Mouse (Mus musculus) kidney, postnatal 14 days (tissue): ENCODE measurements around the gene Gm28048.

Experiments used
- DNase-seq: peaks from one replicate; pipeline ENCODE4 v3.0.0; 2022; ENCODE audit warnings: mixed read lengths

The Gm28048 gene

DNA sequence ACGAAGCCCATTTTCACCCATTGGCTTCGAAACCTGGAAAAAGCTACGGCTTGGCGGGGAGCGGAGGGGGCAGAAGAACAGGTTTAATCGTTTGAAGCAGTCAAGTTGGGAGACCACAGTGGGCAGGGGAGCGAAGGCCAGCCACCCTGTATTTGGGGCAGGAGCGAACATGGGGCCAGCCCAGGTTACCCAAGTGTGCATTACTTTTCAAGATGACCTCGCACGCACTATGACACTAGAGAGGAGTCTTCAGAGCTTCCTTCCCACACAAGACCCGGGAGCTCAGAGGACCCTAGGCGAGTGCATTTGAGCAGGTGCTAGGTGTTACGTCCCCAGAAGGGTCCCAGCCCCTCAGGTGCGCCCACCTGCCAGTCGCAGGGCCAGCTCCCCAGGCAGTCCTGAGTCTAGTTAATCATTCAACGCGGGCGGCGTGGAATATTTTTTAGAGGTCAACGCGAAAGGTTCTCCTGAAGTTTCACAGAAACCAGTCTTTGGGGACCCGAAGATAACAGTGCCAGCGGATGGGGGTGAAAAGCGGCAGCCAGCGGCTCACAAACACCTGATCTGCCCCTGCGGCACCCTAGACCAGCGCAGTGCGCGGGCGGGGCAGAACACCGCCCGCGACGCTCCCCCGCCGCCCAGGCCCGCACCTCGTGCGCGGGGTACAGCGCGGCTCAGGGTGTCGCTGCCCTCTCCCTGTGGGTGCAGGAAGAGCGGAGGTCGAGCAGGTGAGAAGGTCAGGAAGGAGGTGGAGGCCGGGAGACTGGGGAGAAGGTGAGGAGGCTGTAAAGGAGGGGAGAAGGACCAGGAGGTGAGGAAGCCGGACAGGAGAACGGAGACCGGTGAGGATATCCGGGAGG lies 123.2 kb downstream of the Gm28048 start:
- peak; percentile 78 for DNase-seq

DNA sequence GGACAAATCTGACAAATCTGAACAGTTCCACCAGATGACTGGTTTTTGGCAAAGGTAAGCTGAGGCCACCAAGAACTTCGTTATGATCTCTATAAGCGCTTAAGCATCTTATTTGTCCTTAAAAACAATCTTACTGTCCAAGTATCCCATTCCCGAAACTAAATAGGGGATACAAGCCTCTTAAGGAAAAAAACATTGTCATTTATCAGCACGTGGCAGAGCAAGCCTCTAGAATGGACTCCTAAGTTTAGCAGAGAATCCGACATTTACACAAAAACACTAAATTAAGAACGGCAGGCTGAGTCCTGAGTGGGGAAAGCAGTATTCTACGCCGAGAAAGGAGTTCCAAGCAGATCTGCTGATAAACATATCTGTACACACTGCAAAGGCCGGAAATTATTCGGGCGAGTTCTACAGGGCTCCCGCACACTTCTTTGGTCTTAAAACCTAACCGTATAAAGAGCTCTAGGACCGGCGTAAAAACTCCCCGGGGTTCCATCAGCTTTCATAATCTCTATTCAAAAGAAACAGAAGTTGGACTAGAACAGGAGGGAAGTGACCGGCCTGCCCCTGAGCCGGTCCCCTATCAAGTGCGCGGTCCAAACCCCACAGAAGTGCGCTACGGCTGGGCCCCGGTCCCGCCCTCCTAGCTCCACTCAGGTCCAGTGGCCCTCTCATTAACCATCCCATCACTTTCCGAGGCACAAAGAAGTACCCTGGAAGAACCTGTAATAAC lies 124.0 kb downstream of the Gm28048 start:
- no peak for DNase-seq

DNA sequence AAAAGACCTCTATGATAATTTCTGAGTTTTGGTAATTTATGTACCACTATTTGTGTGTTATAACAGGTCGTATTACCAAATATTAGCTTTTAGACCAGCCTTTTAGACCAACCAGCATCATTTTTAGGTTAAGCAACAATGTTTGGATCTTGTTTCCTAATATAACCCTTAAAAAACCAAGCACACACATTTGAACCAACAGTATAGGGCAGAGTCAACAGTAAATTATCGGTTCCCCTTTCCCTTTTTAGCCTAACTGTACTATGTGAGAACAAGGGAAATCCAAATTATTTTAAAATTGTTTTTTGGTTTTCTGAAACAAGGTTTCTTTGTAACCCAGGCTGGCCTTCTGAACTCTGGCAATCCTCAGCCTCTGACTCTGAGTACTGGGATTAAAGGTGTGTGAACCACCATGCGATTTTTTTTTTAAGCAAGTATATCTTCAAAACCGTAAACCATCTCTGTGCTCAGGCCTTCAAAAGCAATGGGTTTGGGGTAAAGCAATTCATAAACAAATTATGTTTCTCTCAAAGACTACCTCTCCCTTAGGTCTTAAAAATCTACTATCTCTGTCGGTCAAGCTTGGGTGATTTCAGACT lies 124.7 kb downstream of the Gm28048 start:
- DNase-seq = no peak

DNA sequence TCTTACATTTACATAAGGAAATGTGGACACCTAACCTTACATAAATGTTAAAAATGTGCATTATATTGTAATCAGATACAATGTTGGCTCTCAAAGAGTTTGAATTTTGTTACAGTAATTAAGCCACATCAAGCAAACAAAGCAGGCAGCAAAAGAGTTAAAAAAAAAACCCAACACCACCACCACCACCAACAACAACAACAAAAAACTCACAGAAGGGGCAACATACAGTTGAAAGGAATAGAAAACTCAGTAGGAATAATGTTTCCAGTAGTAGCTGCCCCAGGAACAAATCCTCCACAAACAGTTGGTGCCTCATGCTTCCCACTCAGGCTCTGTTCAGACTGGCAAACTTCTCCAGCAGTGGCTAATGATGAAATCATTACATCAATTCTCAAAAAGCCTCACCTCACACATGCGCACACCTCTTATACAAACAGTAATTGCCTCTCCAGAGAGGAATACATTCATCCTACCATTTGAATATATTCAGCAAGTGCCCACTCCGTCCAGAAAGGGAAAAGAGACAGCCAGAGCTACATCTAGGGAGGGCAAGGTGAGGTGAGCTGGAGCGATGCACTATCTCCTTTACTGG lies 125.4 kb downstream of the Gm28048 start:
- DNase-seq = no peak

DNA sequence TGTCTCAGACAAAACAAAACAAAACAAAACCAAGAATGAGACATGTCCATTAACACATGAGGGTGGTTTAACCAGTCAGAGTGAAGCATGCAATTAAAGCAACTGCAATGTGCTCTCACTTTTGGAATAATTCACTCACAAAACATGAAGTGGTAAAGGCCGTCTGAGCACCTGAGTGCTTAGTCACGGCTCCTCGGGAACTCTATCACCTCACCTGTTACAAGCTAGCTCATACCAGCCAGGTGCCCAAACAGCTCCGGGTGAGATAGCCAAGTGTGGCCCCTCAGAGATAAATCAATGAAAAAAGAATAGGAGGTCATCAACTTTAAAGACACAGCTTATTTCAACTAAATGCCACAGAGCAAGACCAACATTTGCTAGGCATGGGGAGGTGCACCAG lies 127.3 kb downstream of the Gm28048 start:
- DNase-seq = no peak

DNA sequence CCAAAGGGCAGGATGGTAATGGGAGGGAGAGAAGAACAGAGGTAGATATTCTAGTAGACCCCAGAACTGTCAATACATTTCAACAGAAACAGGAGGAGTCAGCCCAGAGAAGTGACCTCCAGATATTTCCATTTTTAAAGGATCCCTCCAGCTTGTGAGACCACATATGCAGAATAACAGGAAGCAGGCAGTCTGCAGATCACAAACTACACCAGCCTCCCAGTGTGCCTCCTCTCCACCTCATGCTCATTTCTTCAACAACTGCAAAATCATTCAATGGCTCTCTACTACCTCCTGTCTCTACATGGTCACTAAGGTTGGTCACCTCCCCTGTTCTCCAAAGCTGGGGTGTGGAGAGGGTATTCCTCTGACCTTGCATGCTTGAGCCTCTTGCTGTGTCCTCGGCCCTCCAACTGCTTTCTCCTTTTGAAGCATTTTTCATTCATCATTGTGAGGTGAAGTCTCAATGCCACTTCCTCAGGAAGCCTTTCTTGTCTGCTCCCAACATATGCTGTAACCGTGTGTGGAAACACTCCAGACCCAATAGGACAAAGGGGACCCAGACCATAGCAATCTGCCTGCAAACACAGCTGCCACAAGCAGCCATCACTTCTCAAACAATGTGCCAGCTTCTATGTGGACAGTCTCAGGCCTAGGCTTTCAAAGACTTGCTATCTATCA lies 128.3 kb downstream of the Gm28048 start:
- DNase-seq = no peak

DNA sequence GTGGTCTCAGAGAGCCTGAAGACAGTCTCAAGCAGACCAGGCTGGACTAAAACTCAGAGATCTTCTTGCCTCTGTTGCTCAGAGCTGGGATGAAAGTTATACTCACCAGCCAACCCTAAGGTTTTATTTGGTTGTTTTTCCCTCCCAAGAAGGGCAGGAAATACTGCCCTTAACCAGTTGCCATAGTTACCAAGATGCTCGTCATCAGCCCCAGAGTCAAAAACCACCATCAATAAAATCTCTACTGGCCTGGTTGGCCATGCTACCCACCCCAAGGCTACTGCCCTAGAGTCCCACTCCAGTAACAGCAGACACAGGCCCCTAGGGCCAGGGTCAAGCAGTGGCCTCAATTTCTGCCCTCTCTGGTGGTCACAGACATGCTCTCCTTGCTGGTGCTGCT lies 129.4 kb downstream of the Gm28048 start:
- no peak for DNase-seq

DNA sequence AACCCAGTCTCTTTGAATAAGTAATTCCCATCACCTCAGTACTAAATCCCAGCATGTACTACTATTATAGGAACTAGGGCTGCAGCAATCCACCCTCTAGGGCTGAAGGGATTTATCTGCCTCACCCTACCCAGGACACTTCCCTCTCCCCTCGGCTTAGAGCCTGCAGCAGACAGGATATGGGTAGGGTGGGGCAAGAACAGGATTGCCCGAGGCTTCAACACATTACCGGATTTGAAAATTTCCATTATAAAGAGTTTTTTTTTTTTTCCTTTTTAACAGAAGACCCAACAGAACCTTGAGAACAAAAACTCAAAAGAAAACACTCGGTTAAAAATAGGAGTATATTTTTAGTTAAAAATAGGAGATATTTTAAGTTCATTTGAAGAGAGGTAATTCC lies 130.5 kb downstream of the Gm28048 start:
- DNase-seq = no peak

DNA sequence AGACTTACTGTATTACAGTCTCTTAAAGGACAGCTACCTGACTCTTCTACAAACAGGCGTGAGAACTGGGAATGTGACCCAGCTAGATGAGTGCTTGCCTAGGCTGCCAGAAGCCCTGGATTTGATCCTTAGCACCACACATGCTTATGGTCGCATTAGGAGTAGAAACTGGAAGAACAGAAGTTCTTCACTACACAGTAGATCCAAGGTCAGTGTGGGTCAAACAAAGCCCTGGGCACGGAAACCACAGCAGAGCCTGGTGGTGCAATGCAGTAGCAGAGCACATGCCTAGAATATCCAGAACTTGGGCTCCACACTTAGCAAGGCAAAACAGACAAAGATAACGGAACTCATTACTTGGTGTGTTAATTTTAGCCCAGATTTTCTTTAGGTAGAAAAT lies 131.8 kb downstream of the Gm28048 start:
- peak; percentile 66 for DNase-seq

DNA sequence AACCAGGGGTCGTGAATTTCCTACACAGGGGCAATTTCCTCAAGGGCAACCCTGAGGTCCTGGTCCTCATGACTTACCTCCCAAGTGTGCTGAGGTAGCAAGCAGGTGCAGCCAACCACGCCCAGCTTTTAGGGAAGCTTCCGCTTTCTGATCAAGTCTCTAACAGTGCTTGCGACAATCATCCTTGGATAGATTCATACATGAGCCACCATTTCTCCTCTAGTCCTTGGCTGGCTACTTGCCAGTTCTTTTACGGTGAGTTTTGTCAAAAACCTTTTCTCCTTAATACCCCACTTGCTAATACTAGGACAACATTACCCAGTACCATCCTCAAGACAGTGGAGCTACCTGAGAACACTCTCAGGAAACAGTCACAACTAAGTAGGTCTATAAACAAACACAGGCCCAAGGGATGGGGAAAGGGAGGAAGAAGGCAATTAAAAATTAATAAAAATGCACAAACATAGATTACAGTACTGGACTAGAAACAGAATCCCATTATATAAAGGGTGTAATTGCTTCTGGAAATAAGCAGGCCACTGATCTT lies 133.2 kb downstream of the Gm28048 start:
- DNase-seq = no peak

DNA sequence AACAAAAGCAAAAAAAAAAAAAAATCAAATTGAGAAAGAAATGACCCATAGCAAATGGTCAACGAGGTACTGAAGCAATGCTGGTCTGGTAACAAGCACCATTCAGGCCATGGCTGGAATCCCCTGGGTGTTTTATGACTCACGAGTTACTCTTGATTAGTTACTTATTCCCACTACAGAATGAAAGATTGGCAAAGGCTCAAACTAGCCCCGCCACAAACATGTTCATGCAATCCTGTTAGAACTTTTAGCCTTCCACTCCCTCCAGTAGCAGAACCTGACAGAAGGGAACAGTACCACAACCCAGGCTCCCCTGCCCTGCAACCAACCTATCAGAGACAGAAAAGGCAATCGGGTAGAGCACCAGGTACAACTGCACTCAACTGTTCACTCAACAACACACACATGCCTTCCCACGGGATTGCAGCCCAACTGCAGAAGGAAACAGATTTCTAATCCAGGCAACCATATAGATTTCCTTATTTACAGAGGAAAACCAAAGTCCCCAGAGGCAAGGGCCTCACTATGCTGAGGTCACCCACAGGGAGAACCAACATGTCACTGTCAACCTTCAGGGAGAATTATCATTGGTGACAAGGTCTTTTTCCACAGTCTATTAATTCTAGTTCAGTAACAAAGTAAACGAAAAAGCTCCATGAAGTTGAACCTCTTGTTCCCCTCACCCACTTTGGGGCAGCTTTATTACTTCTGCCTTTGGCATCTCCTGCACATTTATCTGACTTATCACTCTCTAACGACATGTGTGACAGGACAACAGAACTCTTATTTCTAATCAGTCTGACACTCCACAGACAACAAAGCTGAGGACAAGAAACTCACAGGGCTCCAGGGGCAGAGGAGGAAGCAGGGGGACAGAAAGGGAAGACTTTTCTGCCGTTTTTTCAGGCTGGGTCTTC lies 133.9 kb downstream of the Gm28048 start:
- peak; percentile 87 for DNase-seq

DNA sequence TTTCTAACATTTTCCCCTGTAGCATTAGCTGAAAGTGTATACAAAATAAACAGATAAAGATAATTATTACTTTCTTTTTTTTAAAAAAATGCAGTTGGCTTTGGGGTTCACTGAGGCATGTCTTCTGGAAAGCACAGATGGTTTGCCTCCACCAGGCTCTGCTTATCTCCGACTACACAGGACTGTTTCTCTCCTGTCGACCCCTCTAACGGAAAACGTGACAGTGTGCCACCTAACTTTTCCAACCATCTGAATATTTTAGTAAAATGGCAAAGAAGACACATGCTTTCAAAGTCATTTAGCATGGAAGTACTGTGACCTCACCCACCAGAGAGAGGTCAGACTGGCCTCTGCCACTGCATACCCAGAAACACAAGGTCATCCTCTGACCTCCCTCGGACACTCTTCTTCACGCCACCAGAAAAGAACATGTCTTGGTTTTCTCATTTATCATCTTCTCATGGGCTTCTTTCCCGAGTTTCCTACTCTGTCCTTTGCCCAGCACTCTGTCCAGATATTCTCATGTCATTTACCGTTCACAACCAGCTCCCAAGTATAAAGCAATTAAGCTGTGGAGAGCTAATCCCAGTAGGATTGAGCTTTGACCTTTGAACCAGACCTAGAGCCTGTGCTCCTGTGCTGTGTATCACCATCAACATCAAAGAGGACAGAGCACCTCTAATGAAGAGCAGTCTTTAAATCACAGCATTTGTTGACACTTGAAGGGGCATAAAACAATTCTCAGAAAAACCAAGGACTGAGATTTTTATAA lies 134.7 kb downstream of the Gm28048 start:
- peak; percentile 68 for DNase-seq

DNA sequence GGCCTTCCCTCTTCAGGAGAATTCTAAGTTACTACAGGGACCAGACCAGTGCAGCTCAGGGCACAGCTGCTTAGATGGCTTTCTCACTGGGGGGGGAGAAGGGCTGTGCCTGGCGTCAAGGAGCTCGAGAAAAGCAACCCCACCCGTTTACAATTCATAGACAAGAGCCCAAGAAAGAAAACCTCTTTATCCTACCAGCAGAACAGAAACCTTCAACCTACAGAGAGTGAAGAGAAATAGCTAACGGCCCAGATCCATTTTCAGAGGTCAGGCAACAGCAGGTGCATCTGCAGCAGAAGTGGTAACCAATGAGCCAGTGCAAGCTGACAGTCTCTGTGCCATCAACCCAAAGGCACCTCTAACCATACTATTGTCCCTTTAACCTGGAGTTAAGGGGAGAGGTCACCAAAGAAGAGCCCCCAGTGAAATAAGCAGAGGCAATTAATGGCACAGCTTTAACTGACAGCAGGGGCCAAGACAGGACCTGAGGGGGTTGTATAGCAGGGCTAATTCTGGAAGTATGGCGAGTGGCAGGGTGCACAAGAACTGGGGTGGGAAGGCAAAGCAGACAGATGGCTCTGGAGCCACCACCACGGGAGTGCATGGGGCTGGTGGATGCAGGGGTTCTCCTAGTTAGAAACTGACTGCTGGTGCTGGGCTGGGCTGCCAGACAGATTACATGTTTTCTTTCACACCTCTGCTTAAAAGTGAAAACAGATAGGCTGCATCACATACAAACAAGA lies 135.6 kb downstream of the Gm28048 start:
- no peak for DNase-seq

DNA sequence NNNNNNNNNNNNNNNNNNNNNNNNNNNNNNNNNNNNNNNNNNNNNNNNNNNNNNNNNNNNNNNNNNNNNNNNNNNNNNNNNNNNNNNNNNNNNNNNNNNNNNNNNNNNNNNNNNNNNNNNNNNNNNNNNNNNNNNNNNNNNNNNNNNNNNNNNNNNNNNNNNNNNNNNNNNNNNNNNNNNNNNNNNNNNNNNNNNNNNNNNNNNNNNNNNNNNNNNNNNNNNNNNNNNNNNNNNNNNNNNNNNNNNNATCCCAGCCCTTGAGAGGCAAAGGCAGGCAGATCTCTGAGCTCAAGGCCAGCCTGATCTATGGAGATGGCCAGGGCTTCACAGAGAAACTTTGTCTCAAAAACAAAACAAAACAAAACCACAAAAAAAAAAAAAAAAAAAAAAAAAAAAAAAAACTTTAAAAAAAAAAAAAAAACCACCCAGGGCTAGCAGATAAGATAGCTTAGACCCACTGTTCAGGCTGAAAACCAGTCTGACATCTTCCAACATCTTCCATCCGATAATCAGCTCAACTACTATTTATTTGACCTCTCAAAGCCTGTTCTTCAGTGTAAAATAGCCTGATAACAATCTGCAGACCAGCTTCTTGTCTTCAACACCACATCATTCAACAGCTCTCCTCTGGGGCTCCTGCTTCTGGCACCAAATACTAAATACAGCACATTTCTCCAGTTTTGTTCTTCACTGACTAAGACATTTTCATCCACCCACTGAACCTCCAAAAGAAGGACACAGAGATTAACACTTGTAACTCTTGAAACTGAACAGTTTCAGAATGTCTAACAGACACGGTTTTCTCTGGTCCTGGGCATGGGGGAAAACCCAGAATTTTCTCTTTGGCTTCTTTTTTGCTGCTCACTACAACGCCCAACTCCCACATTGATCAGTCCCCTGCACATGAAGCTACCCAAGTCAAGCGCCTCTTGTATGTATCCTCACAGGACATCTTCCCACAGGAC lies 136.9 kb downstream of the Gm28048 start:
- no peak for DNase-seq

DNA sequence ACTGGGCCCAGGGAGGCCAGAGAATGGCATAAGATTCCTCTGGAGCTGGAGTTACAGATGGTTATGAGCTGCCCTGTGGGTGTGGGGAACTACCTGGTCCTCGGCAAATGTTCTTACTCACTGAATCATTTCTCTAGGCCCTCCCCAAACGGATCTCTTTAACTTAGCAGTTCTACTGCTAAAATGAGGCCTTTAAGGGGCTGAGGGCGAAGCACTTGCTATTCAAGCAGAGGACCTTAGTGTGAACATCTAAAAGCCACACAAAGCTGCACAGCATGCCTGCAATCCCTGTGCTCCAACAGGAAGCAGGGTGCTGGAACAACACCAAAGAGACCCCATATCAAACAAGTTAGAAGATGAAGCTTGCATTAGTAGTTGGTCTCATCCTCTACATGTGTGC lies 142.4 kb downstream of the Gm28048 start:
- no peak for DNase-seq

DNA sequence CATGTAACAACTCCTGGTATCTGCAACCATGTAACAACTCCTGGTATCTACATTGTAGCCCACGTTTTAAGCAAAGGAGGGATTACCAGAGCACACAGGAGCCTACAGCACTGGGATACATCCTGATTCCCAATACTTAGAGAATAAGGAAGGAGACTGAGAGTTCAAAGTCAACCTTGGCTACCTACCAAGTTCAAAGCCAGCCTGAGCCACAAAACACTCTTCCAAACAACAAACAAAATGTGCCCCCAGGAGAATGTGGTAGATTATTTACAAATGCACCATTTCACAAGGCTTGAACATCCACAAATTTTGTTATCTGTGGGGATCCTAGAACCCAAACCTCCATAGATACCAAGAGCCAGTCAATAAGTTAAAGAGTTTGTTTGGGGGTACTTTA lies 143.5 kb downstream of the Gm28048 start:
- no peak for DNase-seq

DNA sequence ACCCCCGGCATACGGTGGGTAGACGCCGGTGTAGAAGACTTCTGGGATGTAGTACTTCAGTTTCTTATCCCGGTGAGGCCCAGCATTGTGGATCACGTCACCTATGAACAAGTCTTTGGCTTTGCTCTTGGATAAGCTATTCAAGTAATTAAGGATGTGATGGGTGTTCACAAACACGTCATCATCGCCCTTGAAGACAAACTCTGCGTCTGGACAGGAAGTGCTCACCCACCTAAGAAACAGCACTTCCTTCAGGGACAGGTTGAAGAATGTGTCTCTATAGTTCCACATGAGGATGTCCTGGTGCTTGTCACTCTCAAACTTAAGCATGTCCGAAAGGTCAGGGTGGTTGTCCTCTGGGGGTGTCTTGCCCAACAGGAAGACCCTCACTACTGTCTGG lies 145.6 kb downstream of the Gm28048 start:
- no peak for DNase-seq

DNA sequence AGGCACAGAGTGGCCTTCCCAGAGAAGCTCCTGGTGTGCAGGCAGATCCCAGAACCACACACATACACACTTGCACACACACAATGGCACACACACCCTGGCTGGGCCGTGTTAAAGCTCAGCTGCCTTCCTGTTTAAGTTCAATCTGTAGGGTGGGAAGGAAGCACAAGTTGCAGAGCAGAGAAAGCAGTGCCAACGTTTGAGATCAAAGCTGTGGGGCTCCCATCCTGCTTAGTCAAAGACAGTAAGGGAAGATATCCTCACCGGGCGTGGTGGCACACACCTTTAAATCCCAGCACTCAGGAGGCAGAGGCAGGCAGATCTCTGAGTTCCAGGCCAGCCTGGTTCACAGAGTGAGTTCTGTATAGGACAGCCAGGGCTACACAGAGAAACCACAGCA lies 149.3 kb downstream of the Gm28048 start:
- DNase-seq = no peak

DNA sequence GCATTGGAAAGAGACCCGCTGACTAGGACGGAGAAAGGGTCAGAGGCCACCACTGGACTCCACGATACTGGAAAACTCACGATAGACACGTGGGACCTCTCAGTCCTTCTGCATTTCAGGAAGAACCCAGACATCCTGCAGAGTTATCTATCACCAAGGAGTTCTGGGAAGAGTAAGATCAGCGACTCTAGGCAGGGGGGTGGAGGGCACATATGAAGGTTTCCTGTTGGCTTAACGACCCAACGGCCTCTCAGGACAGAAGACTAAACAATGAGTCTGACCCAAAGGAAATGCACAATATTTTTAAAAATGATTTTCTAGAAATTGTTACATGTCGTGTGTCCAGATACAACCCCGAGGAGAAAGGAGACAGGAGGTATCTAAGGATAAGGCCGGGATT lies 150.0 kb downstream of the Gm28048 start:
- no peak for DNase-seq
